Mouse (Mus musculus): ENCODE data around the gene Dtnbp1.

Gene Dtnbp1

DNA sequence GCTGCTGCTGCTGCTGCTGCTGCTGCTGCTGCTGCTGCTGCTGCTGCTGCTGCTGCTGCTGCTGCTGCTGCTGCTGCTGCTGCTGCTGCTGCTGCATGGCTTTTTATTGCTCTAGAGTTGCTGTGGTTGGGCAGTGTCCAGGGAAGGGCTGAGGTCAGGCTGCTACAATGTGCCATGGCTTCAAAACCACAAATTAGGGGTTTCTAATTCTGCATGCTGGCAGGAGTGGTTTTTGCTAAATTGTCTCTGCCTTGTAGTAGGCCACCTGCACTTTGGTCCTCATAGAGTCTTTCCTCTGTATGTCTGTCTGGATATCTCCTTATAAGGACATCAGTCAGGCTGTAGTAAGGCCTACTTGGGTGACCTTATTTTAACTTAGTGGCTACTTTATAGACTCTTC is 98.5 kb downstream of the Dtnbp1 start:
- DNase-seq (ENCODE audit: low spot score), result no peak

DNA sequence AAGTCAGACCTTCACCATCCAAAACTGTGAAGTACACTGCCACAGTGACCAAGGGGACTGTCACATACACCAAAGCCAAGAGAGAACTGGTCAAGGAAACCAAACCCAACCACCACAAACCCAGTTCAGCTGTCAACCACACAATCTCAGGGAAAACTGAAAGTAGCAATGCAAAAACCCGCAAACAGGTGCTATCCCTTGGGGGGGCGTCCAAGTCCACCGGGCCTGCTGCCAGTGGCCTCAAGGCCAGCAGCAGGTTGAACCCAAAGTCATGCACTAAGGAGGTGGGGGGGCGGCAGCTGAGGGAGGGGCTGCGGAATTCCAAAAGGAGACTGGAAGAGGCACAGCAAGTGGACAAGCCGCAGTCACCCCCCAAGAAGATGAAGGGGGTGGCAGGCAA is 99.6 kb downstream of the Dtnbp1 start:
- no peak for DNase-seq (ENCODE audit: low spot score)

DNA sequence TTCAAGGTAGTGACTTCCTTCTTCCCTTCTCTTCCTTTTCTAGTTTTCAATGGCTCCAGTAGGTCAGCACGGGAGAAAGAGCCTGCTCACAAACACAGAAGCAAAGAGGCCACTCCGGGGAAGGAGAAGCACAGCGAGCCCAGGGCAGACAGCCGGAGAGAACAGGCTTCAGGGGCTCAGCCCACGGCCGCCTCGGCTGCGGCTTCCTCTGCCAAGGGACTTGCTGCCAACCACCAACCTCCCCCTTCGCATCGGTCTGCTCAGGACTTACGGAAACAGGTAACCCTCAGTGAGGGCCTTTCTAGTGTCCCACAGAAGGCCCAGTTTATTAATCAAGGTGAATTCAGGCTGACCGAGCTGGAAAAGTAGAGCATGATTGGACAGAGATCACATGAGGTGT is 105.7 kb downstream of the Dtnbp1 start:
- no peak for DNase-seq (ENCODE audit: low spot score)

DNA sequence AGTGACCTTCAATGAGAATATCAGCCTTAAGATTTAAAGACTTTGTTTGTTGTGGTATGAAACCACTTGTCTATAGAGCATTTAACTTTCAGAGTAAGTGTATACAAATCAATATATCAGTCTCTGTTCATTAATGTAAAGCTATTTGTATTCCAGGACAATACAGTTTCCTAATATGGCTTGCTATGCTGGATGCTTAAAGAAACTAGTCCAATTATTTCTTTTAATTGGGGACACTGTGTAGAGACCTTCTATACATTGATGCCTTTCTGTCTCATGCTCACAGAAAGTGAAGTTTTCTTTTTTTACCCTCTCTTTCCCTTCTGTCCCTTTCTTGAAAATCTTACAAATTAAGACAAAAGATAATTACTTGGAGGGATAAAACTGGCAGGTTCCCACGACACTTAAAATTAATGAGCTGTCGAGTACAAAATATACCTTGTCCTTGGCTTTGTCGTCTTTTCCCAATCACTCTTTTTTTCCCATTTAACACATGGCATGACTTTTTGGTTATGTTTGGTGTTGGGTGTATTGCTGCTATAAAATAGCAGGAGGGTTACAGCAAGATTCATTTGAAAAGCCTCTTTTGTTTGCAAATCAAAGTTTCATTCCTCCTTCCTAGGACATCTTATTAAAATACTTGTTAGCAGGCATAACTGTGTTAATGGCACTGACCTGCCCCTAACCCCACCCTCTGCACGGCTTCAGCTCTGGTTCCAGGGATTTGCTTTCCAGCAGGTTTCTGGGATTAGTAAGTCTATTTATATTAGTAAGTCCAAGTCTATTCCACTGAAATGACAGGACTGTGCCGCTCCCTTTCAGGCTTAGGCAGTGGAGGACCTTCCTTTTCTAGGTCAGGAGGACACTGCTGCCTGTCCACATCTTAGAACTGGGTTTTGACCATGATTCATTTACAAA is 109.9 kb downstream of the Dtnbp1 start:
- no peak for DNase-seq (ENCODE audit: low spot score)

DNA sequence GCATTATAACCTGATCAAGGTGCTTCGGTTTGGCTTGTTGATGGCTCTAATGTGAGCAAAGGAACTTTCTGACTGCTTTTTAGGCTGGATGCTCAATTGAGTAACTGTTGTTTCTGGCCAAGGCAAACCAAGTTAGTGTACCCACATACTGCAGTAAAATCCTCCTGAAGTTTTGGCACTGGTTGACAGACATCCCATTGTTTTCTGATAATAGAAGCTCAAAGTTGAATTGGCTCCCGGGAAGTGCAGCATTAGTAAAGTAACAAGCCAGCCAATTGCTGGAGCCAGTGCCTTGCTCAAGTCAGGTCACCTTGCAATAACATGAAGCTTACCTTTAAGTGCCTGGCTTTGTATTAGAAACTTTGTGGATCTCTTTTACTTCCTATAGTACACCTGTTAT is 111.3 kb downstream of the Dtnbp1 start:
- DNase-seq (ENCODE audit: low spot score), result no peak

DNA sequence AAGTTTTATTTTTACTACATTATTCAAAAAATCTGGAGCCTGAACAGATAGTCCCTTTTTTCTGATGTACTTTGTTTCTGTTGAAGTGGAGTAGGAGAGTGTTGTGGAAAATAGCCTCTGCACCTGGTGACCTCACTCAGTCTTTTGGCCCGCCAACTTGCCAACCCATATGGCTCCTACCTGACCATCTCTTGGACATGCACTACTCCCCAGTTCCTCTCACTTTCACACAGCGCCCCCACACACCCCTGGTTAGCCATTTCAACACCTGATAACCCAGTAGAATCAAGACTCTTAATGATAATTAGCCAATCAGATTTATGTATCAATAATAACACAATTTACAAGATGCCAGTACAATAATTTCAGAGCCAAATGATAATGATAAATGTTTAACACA is 115.7 kb downstream of the Dtnbp1 start:
- DNase-seq (ENCODE audit: low spot score), result no peak

DNA sequence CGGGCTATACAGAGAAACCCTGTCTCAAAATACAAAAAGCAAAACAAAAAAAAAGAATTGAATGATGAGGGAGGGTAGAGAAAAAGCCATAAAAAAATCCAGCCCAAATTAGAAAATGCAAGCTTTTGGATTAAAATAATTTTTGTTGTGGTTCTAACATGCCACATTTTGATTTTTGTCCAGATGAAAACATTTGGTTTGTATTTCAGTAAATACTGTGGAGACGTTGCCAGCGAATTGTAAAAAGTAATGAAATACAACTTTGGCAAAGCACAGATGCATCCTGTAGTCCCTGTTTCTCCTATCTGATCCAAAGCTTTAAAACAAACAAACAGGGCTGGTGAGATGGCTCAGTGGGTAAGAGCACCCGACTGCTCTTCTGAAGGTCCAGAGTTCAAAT is 120.9 kb downstream of the Dtnbp1 start:
- no peak for DNase-seq (ENCODE audit: low spot score)

DNA sequence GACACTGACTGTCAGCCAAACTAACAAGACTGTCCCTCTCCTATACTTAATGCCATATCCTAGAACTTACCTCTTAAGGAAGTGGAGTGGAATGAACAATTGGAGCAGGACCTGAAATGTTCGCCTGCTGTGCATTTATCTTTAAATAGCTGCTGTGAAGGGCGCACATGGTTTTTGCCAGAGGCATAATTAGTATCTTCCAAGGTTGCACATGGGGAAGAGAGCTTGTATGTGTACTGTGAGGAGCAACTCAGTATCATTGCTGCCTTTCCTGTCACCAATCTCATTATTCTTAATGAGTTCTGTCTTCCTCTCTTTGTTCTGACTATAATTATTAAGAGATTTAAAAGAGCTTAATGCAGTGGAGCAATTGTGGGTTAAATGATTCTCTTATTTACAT is 125.1 kb downstream of the Dtnbp1 start:
- DNase-seq (ENCODE audit: low spot score), result no peak

All from urinary bladder, postnatal 25 days (tissue).